Mouse (Mus musculus) erythroblast, embryonic 14.5 days (primary cell): ENCODE measurements around the gene Rgs7.

Experiments used
- GATA1 ChIP-seq: IDR thresholded peaks from 2 replicates; pipeline ENCODE4 v1.6.1; 2012; ENCODE audit warnings: low read length, inconsistent platforms, mixed read lengths
- TAL1 ChIP-seq: IDR thresholded peaks from 3 replicates; pipeline ENCODE4 v1.6.1; 2012; ENCODE audit warnings: low read length, inconsistent platforms, mixed read lengths

- TF ChIP-seq GATA1 (no peak), TAL1 (no peak)
Measured at GRCm38 (mm10) chr1:175106315-175106714, 386.0 kb downstream of the Rgs7 start.
